Mouse (Mus musculus) thymus, adult 18-20 months (tissue): ENCODE results near the gene Abcg5.
A peak's percentile ranks its signal among the peaks of the same experiment; 100 is the strongest.

Experiments
- DNase-seq, 2 experiments: peaks; one replicate each; pipeline ENCODE4 v3.0.0; 2022; ENCODE audit warnings: mixed read lengths in 2 of 2

Abcg5 gene

GRCm38 (mm10) chr17:84644292-84645050 lies 38.3 kb downstream of the Abcg5 start:
- DNase-seq, result no peak

DNA sequence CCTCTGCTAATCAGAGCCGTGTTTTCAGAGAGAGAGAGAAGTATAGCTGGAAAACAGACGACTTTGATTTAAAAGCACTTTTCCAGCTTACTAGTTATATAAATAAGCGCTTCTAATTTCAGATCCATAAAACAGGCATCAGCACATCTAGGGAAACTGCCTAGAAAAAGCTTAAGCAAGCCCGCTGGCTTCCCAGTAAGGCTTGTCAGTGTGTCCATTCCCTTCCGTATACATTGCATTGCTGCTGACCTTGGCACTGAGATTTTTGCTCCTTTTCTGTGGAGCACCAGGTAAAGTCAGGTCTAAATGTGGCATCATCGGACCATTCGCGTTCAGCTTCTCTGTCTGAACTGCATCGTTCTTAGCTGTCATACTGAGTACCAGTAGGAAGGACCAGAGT lies 40.5 kb downstream of the Abcg5 start:
- no peak for DNase-seq

- DNase-seq, result no peak
Observed at GRCm38 (mm10) chr17:84641893-84642292, 40.9 kb downstream of the Abcg5 start.

DNA sequence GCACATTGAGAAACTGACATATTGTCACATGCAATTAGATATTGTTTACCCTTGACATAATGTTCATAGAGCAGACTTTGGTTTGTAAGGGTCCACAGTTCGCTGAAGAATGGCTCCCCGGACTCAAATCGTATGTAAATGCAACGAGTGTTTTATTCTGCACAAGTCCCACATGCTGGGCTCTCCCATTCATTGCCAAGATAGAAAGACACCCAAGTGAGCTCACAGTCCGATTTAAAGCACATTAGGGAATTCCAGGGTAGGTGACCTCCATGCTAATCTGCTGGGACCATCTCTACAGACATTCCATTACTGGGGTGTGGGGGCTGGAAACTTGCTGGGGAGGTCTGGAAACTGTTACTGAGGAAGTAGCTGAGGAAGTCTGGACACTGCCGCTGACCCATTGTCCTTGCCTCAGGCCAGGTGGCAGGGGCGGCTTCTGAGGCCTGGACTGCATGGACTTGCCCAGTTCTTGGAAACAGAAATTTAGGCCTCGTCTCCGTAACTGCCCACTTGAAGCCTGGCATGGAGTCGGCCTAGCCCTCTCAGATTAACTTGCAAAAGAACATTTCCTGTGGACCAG lies 42.9 kb downstream of the Abcg5 start:
- no peak for DNase-seq

GRCm38 (mm10) chr17:84637971-84638370 lies 44.8 kb downstream of the Abcg5 start:
- no peak for DNase-seq

GRCm38 (mm10) chr17:84636328-84636727 lies 46.5 kb downstream of the Abcg5 start:
- DNase-seq, result no peak

GRCm38 (mm10) chr17:84633443-84633842 lies 49.4 kb downstream of the Abcg5 start:
- peak; percentile 36 to 52 for DNase-seq

- DNase-seq, result no peak
Observed at GRCm38 (mm10) chr17:84631836-84632235, 51.0 kb downstream of the Abcg5 start.

GRCm38 (mm10) chr17:84628611-84629010 lies 54.2 kb downstream of the Abcg5 start:
- DNase-seq, result no peak

GRCm38 (mm10) chr17:84627721-84628120 lies 55.1 kb downstream of the Abcg5 start:
- no peak for DNase-seq

DNA sequence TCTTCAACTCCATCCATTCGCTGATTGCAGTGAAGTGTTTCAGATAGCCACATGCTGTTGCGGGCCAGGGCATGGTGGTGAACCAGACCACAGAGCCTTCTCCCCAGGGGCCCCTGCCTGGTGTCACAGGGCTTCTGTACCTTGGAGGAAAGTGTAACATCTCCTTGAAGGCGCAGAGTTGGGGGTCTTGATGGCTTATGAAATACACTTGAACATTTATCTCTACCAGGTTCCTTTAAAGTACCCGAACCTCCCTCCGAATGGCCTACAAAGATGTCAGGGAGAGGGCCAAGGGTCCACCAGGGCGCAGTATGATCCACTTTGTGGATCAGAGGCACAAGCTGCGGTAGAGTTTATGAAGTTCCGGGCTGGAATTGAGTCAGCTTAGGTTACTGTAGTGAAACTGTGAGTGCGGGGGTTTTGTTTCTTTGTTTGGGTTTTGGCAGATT lies 55.9 kb downstream of the Abcg5 start:
- DNase-seq, result no peak

DNA sequence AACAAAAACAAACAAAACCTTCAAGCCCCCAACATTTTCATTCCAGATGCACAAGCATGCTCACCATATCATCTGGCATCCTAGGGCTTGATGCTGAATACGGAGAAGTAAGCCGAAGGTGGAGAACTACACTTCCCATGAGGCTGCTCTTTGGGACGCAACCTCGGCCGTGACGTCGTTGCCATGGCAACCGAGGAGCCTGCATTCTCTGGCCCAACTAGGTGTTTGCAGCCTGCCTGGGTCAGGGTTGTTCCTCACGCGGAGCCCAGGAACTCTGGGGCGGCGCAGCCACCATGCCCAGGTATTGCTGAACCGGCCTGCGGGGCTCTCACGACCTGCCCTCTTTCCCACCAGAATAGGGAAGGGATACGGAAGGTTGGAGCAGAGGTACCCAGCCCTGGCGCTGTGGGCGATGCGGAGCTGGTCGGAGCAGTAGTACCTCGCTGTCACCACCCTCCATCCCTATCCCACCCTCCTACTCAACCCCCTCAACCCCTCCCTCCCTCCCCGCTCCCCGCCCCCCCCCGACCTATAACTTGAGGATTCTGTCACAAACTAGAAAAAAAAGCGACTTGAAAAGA lies 56.4 kb downstream of the Abcg5 start, which contains the start of gene Dync2li1:
Dync2li1 (plus strand) TSS at position 221 of the 581 bp plus-strand sequence.
- DNase-seq, result peak; percentile 65 to 75

GRCm38 (mm10) chr17:84622873-84623272 lies 59.9 kb downstream of the Abcg5 start:
- DNase-seq, result no peak

DNA sequence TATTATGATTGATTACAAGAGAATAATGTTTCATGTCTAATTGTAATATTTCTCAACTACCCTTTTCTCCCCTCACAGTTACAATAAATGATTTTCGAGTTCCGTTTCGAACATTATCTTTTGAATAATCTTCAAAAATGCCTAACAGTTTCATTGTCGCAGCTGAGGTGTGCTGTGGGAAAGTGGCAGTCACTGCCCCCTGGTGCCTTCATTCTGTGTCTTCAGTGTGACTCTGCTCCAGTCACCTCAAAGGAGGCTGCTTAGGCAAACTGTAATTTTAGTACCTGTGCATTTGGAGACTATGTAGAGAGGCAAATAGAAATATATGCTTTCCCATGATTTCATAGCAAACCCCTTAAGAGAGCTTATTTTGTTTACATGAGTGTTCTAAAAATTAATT lies 60.8 kb downstream of the Abcg5 start:
- DNase-seq, result no peak

DNA sequence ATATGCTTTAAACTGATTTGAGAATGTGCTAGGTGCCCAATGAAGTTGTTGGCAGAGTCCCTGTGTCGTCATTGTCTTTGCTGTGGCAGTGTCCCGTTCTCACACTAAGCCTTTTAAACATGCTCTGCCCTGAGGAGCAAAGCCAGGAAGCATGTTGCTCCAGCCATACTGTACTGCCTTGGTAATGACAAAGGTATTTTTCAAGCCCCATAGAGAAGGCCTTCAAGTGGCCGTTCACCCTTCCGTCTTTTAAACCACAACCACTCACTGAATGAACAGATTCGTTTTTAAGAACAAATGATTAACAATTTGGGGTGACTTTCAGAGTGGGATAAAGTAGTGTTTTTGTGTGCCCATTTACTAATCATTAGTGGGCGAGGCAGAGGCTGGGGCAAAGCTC lies 61.6 kb downstream of the Abcg5 start:
- DNase-seq, result no peak

DNA sequence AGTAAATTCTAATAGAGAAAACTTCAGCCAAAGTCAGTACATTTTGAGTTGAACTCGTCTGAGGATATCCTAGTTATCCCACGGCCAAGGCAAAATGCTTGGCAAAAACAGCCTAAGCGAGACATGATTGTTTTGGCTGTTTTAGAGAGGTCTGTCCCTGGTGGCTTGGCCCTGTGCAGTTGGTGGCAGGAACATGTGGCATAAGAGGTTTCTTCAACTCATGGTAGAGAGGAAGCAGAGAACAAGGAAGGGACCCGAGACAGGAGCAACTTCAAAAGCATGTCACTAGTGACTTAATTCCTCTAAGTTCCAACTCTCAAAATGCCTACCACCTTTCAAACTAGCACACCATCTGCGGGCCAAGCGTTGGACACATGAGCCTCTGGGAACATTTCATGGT lies 62.2 kb downstream of the Abcg5 start:
- DNase-seq, result no peak

- no peak for DNase-seq
Observed at GRCm38 (mm10) chr17:84620076-84620475, 62.7 kb downstream of the Abcg5 start.

DNA sequence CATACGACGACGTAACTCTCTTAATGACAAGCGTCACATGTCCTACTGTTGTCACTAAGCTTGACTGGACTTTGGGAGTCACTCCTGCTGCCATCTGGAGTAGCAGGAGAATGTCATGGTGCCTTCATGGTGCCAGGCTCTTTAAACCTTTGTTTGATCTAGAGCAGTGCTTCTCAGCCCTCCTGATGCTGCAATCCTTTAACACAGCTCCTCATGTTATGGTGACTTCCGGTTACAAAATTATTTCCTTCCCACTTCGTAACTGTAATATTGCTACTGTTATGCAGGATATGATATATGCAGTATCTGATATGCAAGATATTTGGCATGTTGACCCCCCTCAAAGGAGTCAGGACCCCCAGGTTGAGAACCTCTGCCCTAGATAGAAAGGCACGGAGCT lies 63.7 kb downstream of the Abcg5 start:
- DNase-seq, result no peak

DNA sequence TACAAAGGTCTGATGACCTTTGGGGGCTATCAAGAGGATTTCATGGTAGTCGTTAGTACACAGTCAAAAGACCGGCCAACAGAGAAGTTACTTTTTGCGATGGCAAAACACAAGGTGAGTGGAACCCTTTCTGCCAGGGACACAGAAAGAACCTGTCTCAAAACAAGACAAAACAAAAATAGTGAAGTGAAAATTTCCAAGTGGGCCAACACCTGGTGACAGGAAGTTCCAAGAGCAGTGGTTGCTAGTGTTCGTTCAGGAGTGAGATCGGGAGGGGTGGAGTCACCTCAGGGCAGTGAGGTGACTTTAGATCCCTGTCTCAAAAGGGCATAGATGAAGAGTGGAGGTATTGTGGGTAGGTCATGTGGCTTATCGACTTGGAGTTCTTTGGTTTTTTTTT lies 64.9 kb downstream of the Abcg5 start:
- no peak for DNase-seq

GRCm38 (mm10) chr17:84616526-84617074 lies 66.2 kb downstream of the Abcg5 start:
- no peak for DNase-seq

GRCm38 (mm10) chr17:84615811-84616210 lies 67.0 kb downstream of the Abcg5 start:
- DNase-seq, result no peak

- DNase-seq, result no peak
Observed at GRCm38 (mm10) chr17:84611971-84612370, 70.8 kb downstream of the Abcg5 start.

GRCm38 (mm10) chr17:84611500-84611899 lies 71.3 kb downstream of the Abcg5 start:
- DNase-seq, result no peak

- DNase-seq, result no peak
Observed at GRCm38 (mm10) chr17:84608606-84609005, 74.2 kb downstream of the Abcg5 start.
